Mouse (Mus musculus): ENCODE data around the gene L2hgdh. TPM values are rescaled to one million over a fixed set of nuclear protein-coding genes. Genes with fewer than 3 reads are reported as not detected.

L2hgdh gene
- polyA plus RNA-seq, 1 experiment from 2014 or later: 0.85 TPM

DNA sequence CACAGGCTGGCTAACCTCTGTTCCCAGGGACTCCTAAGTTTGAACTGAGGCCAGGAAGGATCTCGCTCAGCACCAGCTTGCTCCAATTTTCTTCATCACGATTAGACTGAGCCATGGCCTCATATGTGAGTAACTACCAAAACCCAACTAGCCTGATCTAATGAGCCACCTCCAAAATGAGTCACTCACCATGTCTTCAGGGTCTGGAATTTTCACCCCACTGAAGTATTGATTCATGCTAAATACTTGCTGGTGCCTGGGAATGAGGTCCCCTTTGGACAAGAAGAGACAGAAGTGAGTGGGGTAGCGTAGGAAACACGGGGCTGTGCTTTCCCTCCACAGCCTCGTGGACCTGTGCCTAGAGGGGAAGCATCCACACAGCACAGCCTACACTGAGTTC, 29.3 kb upstream of the L2hgdh start:
- 87% methylated on average over 5 of the region's 5 CpGs for WGBS (ENCODE audit: missing documents)
- Histone ChIP-seq H3K27ac (no peak overlapping the region), H3K36me3 (ENCODE audit: inconsistent target) (no peaks in the 10 kb centered on the region), H3K79me2 (ENCODE audit: inconsistent target) (no peaks in the 10 kb centered on the region), H3K4me3 (ENCODE audit: inconsistent target) (no peak overlapping the region)

DNA sequence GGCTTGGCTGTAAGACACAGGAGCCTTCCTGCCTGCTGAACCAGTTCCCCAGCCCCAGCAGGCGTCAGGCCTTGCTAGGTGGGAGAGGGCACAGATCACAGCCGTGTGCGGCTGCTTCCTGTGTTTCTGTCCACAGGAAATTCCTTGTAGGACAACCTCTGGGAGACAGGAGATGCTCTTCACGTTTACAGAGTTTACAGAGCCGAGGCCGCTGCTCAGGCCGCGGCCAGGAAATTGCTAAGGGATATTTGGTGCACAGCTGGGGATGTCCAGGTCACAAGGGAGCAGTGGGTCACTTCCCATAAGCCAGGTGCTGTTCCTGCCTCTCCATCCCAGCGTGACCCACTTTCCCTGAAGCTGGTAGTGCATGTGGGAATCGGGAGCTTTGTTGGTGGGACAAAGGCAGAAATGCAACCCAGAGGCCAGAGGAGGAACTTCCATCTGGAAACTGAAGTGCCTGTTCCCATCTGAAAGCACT, 27.2 kb upstream of the L2hgdh start:
- Histone ChIP-seq H3K36me3 (ENCODE audit: inconsistent target) (no peaks in the 10 kb centered on the region), H3K79me2 (ENCODE audit: inconsistent target) (no peaks in the 10 kb centered on the region), H3K4me3 (ENCODE audit: inconsistent target) (no peak overlapping the region), H3K27ac (no peak overlapping the region)
- 64% methylated on average over 10 of the region's 10 CpGs for WGBS (ENCODE audit: missing documents)

DNA sequence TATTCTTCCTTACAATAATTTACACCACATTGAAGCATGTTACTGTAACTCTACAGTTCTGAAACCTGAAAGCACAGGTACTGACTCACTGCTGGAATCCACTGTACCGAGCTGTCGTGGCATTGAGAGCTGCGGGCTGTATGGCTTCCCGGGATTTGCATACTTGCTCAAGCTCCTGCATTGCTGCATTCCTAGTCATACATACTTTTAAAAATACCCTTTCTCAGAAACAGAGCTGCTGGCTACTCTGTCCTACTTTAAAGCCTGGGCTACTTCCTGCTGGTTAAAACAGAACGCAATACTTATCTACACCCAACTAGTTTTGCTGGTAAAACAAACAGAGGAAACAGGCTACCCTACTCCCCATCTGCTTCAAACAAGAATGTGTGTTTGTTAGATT, 19.5 kb upstream of the L2hgdh start:
- no peaks in the 10 kb centered on the region for H3K79me2 ChIP-seq (ENCODE audit: inconsistent target)
- no peaks in the 10 kb centered on the region for H3K36me3 ChIP-seq (ENCODE audit: inconsistent target)
- no peak overlapping the region for H3K27ac ChIP-seq
- no peak overlapping the region for H3K4me3 ChIP-seq (ENCODE audit: inconsistent target)
- WGBS (ENCODE audit: missing documents): 96% methylated on average over 5 of the region's 5 CpGs

DNA sequence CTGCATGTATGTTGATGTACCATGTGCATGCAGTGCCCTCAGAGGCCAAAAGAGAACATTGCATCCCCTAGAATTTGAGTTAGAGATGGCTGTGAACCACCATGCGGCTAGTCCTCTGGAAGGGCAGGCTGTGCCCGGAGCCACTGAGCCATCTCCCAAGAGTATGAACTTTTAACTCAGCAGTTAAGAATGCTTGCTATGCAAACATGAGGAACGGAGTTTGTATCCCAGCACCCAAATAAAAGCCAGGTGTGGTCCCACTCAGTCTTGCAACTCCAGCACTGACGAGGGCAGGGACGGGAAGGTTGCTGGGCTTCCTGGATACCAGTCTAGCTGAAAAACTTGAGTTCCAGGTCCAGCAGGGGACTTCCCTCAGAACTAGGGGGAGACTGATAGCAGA, 17.3 kb upstream of the L2hgdh start:
- H3K79me2 ChIP-seq (ENCODE audit: inconsistent target): no peaks in the 10 kb centered on the region
- 98% methylated on average over 5 of the region's 5 CpGs for WGBS (ENCODE audit: missing documents)
- no peak overlapping the region for H3K27ac ChIP-seq
- H3K36me3 ChIP-seq (ENCODE audit: inconsistent target): no peaks in the 10 kb centered on the region
- no peak overlapping the region for H3K4me3 ChIP-seq (ENCODE audit: inconsistent target)

DNA sequence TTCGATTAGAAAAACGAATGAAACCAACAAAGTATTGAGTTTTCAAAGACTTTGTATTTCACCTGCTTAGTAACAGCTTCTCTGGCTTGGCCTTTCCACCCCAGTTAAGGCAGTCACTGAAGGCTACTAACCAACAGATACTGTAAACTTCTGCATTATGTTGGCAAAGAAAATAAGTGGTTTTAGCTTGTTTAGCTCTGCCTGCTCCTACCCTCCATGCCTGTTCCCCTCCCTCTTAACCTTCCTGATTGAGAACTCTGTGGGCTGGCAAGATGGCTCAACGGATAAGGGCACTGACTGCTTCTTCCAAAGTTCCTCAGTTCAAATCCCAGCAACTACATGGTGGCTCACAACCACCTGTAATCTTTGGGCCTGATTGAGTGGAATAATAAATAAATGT, 9.2 kb upstream of the L2hgdh start:
- WGBS (ENCODE audit: missing documents): 42% methylated on average over 3 of the region's 3 CpGs
- H3K27ac ChIP-seq: no peak overlapping the region

DNA sequence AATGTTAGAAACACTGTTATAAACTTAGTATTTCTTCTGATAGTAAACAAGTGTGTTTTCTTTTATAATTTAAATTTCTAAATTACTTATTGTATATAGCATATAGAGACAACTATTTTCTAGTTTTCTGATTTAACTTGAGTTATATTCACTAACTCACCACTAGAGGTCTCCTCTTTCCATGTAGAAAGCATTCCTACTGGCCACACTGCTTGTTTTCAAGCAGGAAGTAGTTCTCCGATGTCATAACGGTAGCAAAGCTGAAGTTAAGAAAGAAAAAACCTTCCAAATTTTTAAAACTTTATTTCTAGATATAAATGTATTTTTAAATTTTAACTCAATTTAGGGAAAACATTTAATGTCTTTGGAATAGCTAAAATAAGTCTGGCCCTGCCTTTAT, 8.8 kb upstream of the L2hgdh start:
- no peak overlapping the region for H3K27ac ChIP-seq
- no peaks in the 10 kb centered on the region for H3K36me3 ChIP-seq (ENCODE audit: inconsistent target)
- 0% methylated on average over 2 of the region's 2 CpGs for WGBS (ENCODE audit: missing documents)
- H3K4me3 ChIP-seq (ENCODE audit: inconsistent target): no peak overlapping the region
- no peaks in the 10 kb centered on the region for H3K79me2 ChIP-seq (ENCODE audit: inconsistent target)

More for the DNA sequence above, 9.2 kb upstream of the L2hgdh start:
- no peaks in the 10 kb centered on the region for H3K36me3 ChIP-seq (ENCODE audit: inconsistent target)
- no peaks in the 10 kb centered on the region for H3K79me2 ChIP-seq (ENCODE audit: inconsistent target)
- H3K4me3 ChIP-seq (ENCODE audit: inconsistent target): no peak overlapping the region

DNA sequence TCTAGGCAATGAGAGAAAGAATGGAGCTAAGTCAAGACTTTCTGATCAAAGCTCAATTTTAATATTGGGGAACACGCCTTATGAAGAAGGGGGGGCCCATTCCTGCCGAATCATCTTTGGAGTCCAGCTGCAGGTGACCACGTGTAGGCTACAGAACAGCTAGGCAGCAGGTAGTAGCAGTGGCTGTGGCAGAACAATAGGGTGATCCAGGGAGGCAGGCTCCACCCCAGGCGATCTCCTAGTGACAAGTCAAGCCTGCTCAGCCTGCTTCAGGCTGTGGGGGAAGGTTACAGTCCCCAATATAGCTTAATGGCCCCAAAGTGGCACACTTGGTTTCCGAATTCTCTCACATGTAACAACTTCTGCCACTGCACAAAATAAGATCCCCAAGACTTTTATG, 7.5 kb upstream of the L2hgdh start:
- 79% methylated on average over 5 of the region's 5 CpGs for WGBS (ENCODE audit: missing documents)
- no peak overlapping the region for H3K27ac ChIP-seq
- H3K79me2 ChIP-seq (ENCODE audit: inconsistent target): no peaks in the 10 kb centered on the region
- H3K4me3 ChIP-seq (ENCODE audit: inconsistent target): no peak overlapping the region
- H3K36me3 ChIP-seq (ENCODE audit: inconsistent target): no peaks in the 10 kb centered on the region

DNA sequence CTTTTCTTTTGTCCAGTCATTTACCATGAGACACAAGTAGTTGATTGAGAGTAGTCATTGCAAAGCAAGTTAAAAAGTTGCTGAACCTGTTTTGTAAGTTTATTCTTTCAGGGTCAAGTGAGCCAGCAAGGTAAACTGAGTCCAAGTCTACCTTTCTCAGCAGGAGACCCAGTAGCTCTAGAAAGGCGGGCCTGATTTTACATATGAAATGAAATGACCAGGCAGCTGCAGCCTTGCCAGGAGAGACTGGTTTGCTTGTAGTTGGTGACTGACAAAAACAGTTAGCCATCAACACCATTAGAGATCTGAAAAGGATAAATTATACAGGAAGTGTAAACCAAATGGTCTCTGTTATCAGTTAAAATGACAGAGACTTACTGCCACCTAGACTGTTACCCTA, 5.6 kb upstream of the L2hgdh start:
- WGBS (ENCODE audit: missing documents): 92% methylated on average over 1 of the region's 1 CpGs
- Histone ChIP-seq H3K27ac (no peak overlapping the region), H3K36me3 (ENCODE audit: inconsistent target) (no peaks in the 10 kb centered on the region), H3K79me2 (ENCODE audit: inconsistent target) (no peaks in the 10 kb centered on the region), H3K4me3 (ENCODE audit: inconsistent target) (no peak overlapping the region)

DNA sequence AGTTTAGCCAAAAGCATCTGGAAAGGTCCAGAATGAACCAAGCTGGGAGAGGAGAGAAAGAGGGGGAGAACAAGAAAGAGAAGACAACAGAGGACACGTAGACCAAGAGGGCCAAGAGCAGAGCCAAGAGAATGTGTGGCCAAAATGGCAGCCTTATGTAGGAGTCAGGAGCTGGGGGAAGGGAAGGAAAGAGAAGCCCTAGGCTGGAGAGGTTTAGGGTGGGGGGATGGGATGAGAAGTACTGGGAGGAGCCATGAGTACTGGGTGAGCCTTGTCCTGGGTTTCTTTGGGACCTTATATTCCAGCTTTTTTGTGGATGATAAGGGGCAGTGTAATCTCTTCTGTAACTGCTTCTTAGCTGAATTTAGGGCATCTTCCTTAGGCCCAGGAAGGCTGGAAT, 4.6 kb upstream of the L2hgdh start:
- Histone ChIP-seq H3K79me2 (ENCODE audit: inconsistent target) (no peaks in the 10 kb centered on the region), H3K36me3 (ENCODE audit: inconsistent target) (no peaks in the 10 kb centered on the region), H3K27ac (no peak overlapping the region), H3K4me3 (ENCODE audit: inconsistent target) (no peak overlapping the region)
- WGBS (ENCODE audit: missing documents): 100% methylated on average over 1 of the region's 1 CpGs

DNA sequence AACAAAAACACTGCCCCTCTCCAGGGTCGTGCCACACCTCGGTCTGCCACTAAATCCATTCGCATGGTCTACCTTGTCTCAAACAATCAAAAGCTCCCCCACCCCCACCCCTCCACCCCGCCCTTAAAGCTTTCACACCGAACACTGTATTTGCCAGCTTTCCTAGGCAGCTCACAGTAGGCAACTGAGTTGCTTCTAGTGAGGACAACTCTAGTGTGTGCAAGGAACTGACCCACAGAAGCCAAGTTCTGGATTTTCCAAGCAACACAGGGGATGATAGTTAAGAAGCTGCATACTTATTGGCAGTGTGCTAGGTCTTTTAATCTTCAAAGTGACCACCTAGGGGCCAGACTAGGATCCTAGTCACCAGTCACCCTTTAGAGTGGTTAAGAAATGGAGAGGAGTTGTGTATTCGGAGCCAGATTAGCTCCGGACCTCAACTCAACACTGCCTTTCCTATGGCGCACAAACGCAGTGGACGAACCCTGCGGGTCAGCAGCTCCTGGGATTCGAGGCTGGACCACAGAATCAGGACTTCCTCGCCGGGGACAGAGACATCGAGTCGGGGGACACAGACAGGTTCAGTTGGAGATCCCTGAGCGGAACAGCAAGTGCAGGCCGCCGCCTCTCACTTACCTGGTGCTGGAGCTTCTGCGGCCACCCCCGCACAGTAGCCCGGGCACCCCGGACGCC, 509 bp downstream of the L2hgdh start:
- Histone ChIP-seq H3K27ac (no peak overlapping the region), H3K79me2 (ENCODE audit: inconsistent target) (no peaks in the 10 kb centered on the region)
- WGBS (ENCODE audit: missing documents): 4% methylated on average over 24 of the region's 24 CpGs

DNA sequence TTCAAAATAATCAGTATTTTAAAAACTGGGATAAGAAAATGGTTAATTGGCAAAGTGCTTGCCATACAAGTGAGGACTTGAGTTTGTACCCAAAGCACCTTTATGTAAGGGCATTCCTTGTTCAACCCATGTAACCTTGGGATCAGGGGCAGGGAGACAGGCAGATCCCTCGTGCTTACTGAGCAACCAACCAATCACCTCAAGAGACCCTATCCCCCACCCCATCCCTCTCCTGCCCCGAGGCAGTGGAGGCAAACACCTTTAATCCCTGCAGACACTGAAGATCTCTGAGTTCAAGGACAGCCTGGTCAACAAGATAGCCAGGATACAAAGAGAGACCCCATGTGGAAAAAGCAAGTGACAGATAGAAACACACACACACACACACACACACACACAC, 1.3 kb downstream of the L2hgdh start:
- no peaks in the 10 kb centered on the region for H3K36me3 ChIP-seq (ENCODE audit: inconsistent target)
- 95% methylated on average over 2 of the region's 2 CpGs for WGBS (ENCODE audit: missing documents)
- no peaks in the 10 kb centered on the region for H3K79me2 ChIP-seq (ENCODE audit: inconsistent target)
- no peak overlapping the region for H3K27ac ChIP-seq
- no peak overlapping the region for H3K4me3 ChIP-seq (ENCODE audit: inconsistent target)

More for the DNA sequence above, 509 bp downstream of the L2hgdh start:
- Histone ChIP-seq H3K36me3 (ENCODE audit: inconsistent target) (no peaks in the 10 kb centered on the region), H3K4me3 (ENCODE audit: inconsistent target) (peak overlapping the region; percentile 55)

DNA sequence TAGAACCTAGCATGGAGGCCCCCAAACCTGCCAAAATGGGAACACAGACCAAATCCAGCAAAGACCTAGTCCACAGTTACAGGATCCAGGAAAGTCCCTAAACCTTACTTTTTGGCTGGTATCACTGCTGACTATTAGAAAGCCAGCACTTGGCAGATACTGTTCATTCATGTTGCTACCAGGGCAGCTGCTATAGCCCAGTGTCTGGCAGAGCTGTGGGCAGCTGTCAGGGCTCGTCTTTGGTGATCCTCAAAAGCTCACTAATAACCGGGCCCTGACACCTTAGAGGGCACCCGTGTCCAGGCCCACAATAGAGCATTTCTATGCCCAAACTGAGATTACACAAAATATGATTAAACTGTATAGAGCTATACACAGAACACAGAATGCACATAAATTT, 1.8 kb downstream of the L2hgdh start:
- Histone ChIP-seq H3K27ac (no peak overlapping the region), H3K36me3 (ENCODE audit: inconsistent target) (no peaks in the 10 kb centered on the region), H3K79me2 (ENCODE audit: inconsistent target) (no peaks in the 10 kb centered on the region), H3K4me3 (ENCODE audit: inconsistent target) (no peak overlapping the region)
- WGBS (ENCODE audit: missing documents): 94% methylated on average over 3 of the region's 3 CpGs

DNA sequence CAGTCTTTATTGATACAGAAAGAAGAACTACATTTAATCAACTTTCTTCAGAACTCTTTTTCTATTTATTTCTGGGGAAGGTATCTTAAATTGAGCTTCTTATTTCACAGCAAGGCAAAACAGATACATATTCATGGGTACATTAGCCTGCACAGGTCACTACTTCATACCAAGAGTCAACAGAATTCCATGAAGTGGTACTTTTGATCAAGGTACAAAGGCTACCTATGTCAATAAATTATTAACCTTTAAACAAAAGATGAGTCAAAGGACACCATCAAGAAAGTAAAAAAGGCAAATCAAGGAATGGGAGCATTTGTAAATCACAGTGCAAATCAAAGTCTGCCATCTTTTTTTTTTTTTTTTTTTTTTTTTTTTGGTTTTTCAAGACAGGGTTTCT, 11.0 kb downstream of the L2hgdh start:
- H3K4me3 ChIP-seq (ENCODE audit: inconsistent target): no peak overlapping the region
- H3K36me3 ChIP-seq (ENCODE audit: inconsistent target): no peaks in the 10 kb centered on the region
- H3K79me2 ChIP-seq (ENCODE audit: inconsistent target): no peaks in the 10 kb centered on the region
- no peak overlapping the region for H3K27ac ChIP-seq

DNA sequence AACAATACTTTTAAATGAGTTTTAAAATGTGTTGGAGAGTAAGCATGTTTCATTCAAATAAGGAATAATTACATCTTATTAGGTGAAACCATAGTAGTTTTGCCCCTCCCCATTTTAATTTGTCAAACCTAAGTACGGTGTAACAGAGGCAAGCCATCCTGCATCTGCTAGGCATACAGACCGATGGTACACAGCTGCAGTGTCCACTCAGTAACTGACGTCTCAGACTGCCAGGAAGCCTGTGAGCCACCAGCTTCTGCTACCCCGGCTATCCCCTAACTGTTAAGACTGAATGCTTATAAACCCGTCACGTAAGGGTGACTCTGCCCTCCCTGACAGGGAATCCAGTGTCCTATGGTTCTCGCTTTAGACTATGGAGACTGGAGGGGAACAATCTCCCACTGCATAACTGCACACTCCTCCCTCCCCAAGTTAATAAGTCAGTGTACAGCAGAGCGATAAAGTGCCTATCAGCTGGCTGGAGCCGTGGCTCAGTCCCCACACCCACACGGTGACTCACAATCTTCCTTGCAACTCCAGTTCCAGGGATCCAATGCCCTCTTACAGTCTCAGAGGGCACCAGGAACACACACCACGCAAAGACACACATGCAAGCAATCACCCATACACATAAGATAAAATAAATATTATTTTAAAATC, 19.7 kb downstream of the L2hgdh start:
- H3K79me2 ChIP-seq (ENCODE audit: inconsistent target): no peaks in the 10 kb centered on the region
- H3K27ac ChIP-seq: no peak overlapping the region
- no peaks in the 10 kb centered on the region for H3K36me3 ChIP-seq (ENCODE audit: inconsistent target)
- WGBS (ENCODE audit: missing documents): 98% methylated on average over 11 of the region's 11 CpGs
- H3K4me3 ChIP-seq (ENCODE audit: inconsistent target): no peak overlapping the region

DNA sequence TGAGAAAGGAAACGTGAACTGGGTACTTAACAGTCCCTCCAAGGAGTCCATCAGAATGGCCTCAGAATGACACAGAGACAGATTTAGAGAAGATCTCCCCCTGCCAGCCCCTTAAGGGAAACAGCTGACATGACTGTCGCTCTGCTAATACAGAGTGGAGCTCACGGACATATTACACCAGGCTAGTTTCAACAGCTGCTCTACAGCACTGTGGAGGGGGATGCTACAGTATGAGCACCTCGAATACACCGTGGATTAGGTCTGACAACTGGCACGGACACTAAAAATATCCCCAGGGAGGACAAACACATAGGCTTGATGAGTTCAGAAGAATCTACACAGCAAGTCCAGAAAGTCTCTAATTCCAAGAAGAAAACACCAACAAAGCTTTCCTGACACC, 26.3 kb downstream of the L2hgdh start:
- H3K27ac ChIP-seq: no peak overlapping the region
- no peaks in the 10 kb centered on the region for H3K36me3 ChIP-seq (ENCODE audit: inconsistent target)
- no peaks in the 10 kb centered on the region for H3K79me2 ChIP-seq (ENCODE audit: inconsistent target)
- H3K4me3 ChIP-seq (ENCODE audit: inconsistent target): no peak overlapping the region
- 87% methylated on average over 6 of the region's 6 CpGs for WGBS (ENCODE audit: missing documents)

DNA sequence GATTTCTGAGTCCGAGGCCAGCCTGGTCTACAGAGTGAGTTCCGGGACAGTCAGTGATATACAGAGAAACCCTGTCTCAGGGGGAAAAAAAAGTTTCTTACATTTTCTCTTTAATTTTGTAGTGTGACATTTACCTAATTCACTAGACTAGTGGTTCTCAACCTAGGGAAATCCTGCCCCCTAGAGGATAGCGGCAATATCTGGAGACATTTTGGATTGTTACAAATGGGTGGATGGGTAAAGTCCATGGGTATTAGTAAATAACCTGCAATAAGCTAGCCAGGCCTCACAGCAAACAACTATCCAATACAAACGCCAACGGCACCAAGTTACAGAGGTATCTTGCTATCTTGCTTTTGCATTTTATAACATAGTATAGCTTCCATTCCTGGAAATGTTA, 27.9 kb downstream of the L2hgdh start:
- Histone ChIP-seq H3K27ac (no peak overlapping the region), H3K36me3 (ENCODE audit: inconsistent target) (no peaks in the 10 kb centered on the region), H3K79me2 (ENCODE audit: inconsistent target) (no peaks in the 10 kb centered on the region), H3K4me3 (ENCODE audit: inconsistent target) (no peak overlapping the region)
- WGBS (ENCODE audit: missing documents): 66% methylated on average over 5 of the region's 5 CpGs

All from macrophage (primary cell).